Mouse (Mus musculus): ENCODE results near the gene Abca1. TPM values are rescaled to one million over a fixed set of nuclear protein-coding genes. Genes with fewer than 3 reads are reported as not detected.
A peak's percentile ranks its signal among the peaks of the same experiment; 100 is the strongest.

Gene Abca1
- polyA plus RNA-seq, 1 experiment from 2014 or later, result 16.9 TPM

GRCm38 (mm10) chr4:53082451-53082850 is 77.2 kb downstream of the Abca1 start:
- no peaks in the 10 kb centered on the region for H3K4me1 ChIP-seq (ENCODE audit: control insufficient read depth, insufficient read depth, low read length)
- no peak overlapping the region for H3K4me2 ChIP-seq (ENCODE audit: low read length)
- no peaks in the 10 kb centered on the region; the same call in 1 of the 2 replicates for H3K36me3 ChIP-seq (ENCODE audit: control insufficient read depth, insufficient read depth, low read length)
- no peak overlapping the region for H3K27ac ChIP-seq (replicated peaks; ENCODE audit: low read depth, low read length)
- DNase-seq (no peak), ATAC-seq (ENCODE audit: low FRiP score, low TSS enrichment) (no peak)
- no peaks in the 10 kb centered on the region for H3K9me3 ChIP-seq (ENCODE audit: control insufficient read depth, low read length)
- 91% methylated on average over 7 of the region's 7 CpGs for WGBS
- no peak overlapping the region for H3K4me3 ChIP-seq (replicated peaks; ENCODE audit: low read depth, low read length)
- no peaks in the 10 kb centered on the region for H3K27me3 ChIP-seq (ENCODE audit: control insufficient read depth, insufficient read depth, low read length)
- H3K9ac ChIP-seq (replicated peaks; ENCODE audit: low read length), result no peak overlapping the region

DNA sequence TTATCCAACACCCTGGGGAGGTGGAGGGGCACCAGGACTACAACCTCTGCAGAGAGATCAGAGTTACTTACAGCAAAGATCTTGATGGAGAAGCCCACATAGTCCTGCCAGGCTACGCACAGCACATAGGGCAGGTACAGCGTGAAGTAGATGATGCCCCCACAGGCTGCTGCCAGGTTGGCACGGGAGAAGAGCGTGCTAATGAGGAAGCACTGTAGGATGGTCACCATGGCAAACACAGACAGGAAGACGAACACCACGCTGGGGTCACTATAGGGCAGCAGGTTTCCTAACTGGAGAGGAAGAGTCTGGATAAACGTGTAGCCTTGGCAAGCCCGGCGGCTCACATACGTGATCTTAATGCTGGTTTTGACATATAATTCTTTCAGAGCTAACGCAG is 77.8 kb downstream of the Abca1 start:
- ATAC-seq (ENCODE audit: low FRiP score, low TSS enrichment) (no peak), DNase-seq (no peak)
- Histone ChIP-seq H3K9me3 (ENCODE audit: control insufficient read depth, low read length) (no peaks in the 10 kb centered on the region), H3K4me3 (replicated peaks; ENCODE audit: low read depth, low read length) (no peak overlapping the region), H3K4me1 (ENCODE audit: control insufficient read depth, insufficient read depth, low read length) (no peaks in the 10 kb centered on the region), H3K36me3 (ENCODE audit: control insufficient read depth, insufficient read depth, low read length) (no peaks in the 10 kb centered on the region; the same call in none of the 2 replicates), H3K27me3 (ENCODE audit: control insufficient read depth, insufficient read depth, low read length) (no peaks in the 10 kb centered on the region), H3K27ac (replicated peaks; ENCODE audit: low read depth, low read length) (no peak overlapping the region), H3K4me2 (ENCODE audit: low read length) (no peak overlapping the region), H3K9ac (replicated peaks; ENCODE audit: low read length) (no peak overlapping the region)
- WGBS, result 95% methylated on average over 11 of the region's 11 CpGs

- no peak overlapping the region for H3K27ac ChIP-seq (replicated peaks; ENCODE audit: low read depth, low read length)
- H3K9me3 ChIP-seq (ENCODE audit: control insufficient read depth, low read length), result no peaks in the 10 kb centered on the region
- H3K9ac ChIP-seq (replicated peaks; ENCODE audit: low read length), result no peak overlapping the region
- no peaks in the 10 kb centered on the region for H3K27me3 ChIP-seq (ENCODE audit: control insufficient read depth, insufficient read depth, low read length)
- no peak overlapping the region for H3K4me2 ChIP-seq (ENCODE audit: low read length)
- 89% methylated on average over 3 of the region's 3 CpGs for WGBS
- no peaks in the 10 kb centered on the region for H3K4me1 ChIP-seq (ENCODE audit: control insufficient read depth, insufficient read depth, low read length)
- DNase-seq, result no peak
- H3K36me3 ChIP-seq (ENCODE audit: control insufficient read depth, insufficient read depth, low read length), result peaks cover 6% of the 10 kb centered on the region
- H3K4me3 ChIP-seq (replicated peaks; ENCODE audit: low read depth, low read length), result no peak overlapping the region
- no peak for ATAC-seq (ENCODE audit: low FRiP score, low TSS enrichment)
These were observed 79.4 kb downstream of the Abca1 start for GRCm38 (mm10) chr4:53080290-53080689.

DNA sequence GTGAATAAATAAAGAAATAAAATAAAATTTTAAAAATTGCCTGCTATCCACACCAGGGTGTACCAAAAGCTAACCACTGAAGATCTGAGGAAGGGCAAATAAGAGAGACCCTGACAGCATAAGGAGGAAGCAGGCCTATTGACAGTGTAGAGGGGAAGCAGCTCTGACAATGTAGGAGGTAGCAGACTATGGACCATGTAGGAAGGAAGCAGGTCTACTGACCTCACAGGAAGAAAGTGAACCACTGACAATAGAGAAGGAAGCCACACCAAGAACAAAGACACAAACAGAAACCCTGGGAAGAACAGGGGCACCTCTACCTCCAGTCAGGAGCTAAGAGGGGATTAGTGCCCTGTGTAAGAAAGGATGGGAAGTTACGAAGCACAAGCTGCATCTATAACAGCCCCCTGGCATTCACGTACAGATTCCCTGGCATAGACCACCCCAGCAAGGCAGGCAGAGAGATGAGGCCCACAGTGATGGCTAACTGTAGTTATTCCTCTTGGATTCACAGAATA is 80.8 kb downstream of the Abca1 start:
- no peak overlapping the region for H3K4me2 ChIP-seq (ENCODE audit: low read length)
- no peaks in the 10 kb centered on the region for H3K4me1 ChIP-seq (ENCODE audit: control insufficient read depth, insufficient read depth, low read length)
- 62% methylated on average over 2 of the region's 2 CpGs for WGBS
- no peak overlapping the region for H3K9ac ChIP-seq (replicated peaks; ENCODE audit: low read length)
- no peaks in the 10 kb centered on the region for H3K27me3 ChIP-seq (ENCODE audit: control insufficient read depth, insufficient read depth, low read length)
- no peak overlapping the region for H3K27ac ChIP-seq (replicated peaks; ENCODE audit: low read depth, low read length)
- H3K9me3 ChIP-seq (ENCODE audit: control insufficient read depth, low read length), result no peaks in the 10 kb centered on the region
- peaks cover 10% of the 10 kb centered on the region for H3K36me3 ChIP-seq (ENCODE audit: control insufficient read depth, insufficient read depth, low read length)
- ATAC-seq (ENCODE audit: low FRiP score, low TSS enrichment) (no peak), DNase-seq (no peak)
- H3K4me3 ChIP-seq (replicated peaks; ENCODE audit: low read depth, low read length), result no peak overlapping the region

- Histone ChIP-seq H3K4me2 (ENCODE audit: low read length) (no peak overlapping the region), H3K4me1 (ENCODE audit: control insufficient read depth, insufficient read depth, low read length) (no peaks in the 10 kb centered on the region), H3K36me3 (ENCODE audit: control insufficient read depth, insufficient read depth, low read length) (peaks cover 13% of the 10 kb centered on the region; the same call in 1 of the 2 replicates), H3K4me3 (replicated peaks; ENCODE audit: low read depth, low read length) (no peak overlapping the region), H3K27ac (replicated peaks; ENCODE audit: low read depth, low read length) (no peak overlapping the region), H3K9me3 (ENCODE audit: control insufficient read depth, low read length) (no peaks in the 10 kb centered on the region), H3K27me3 (ENCODE audit: control insufficient read depth, insufficient read depth, low read length) (no peaks in the 10 kb centered on the region), H3K9ac (replicated peaks; ENCODE audit: low read length) (no peak overlapping the region)
- no peak for ATAC-seq (ENCODE audit: low FRiP score, low TSS enrichment)
- DNase-seq, result no peak
- WGBS, result 90% methylated on average over 4 of the region's 4 CpGs
These were observed 82.8 kb downstream of the Abca1 start for GRCm38 (mm10) chr4:53076788-53077350.

DNA sequence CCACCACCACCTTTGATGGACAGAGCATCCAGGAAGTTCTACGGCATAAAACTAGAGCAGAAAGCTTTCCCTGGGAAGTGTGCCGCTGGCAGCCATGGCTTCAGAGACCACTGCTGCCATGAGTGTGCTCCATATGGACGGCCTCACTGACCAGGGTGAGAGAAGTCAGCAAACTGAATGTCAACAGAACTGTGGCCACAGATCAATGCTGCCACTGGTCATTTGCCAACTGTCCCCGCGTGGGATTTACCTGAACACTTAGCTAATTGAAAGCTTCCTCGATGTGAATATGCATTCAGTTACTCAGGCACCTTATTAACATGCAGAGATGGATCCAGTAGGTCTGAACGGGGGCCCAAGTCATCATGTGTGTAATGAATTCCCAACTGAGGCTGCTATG is 86.7 kb downstream of the Abca1 start:
- Histone ChIP-seq H3K9me3 (ENCODE audit: control insufficient read depth, low read length) (no peaks in the 10 kb centered on the region), H3K4me3 (replicated peaks; ENCODE audit: low read depth, low read length) (no peak overlapping the region), H3K27ac (replicated peaks; ENCODE audit: low read depth, low read length) (no peak overlapping the region), H3K9ac (replicated peaks; ENCODE audit: low read length) (no peak overlapping the region), H3K27me3 (ENCODE audit: control insufficient read depth, insufficient read depth, low read length) (no peaks in the 10 kb centered on the region), H3K4me2 (ENCODE audit: low read length) (no peak overlapping the region), H3K36me3 (ENCODE audit: control insufficient read depth, insufficient read depth, low read length) (peaks cover 13% of the 10 kb centered on the region; the same call in 1 of the 2 replicates), H3K4me1 (ENCODE audit: control insufficient read depth, insufficient read depth, low read length) (no peaks in the 10 kb centered on the region)
- WGBS, result 93% methylated on average over 7 of the region's 7 CpGs
- DNase-seq (no peak), ATAC-seq (ENCODE audit: low FRiP score, low TSS enrichment) (no peak)

DNA sequence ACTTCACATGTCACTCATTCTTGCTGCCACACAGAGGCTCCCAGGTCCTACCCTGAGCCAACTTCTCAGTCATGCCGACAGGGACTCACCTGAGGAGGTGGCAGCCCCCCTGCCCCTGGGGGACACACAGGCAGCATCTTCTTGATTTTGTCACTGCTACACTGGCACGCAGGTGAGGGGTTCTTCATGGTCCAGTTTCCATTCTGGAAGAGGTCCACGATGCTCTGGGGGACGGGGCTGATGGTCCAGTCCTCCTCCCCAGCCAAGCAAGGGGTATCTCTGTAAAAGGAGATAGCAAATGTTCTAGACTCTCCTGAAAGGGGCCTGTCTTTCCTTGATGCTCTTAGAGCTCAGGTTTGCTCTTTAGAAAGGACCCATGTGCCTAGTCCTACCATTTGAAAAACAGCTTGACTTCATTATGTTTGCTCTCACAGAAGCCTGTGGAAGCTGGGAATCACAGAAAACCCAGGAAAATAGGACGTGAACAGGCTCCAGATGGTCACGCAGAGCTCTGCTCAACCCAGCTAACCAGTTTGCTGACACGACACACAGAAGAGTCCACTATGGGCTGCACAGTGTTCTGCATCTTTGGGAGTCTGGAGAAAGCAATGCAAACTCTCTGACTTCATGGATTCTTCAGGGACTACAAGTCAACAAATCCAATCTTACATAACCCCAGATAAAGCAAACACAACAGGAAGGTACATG is 97.2 kb downstream of the Abca1 start:
- Histone ChIP-seq H3K27ac (replicated peaks; ENCODE audit: low read depth, low read length) (no peak overlapping the region), H3K4me3 (replicated peaks; ENCODE audit: low read depth, low read length) (no peak overlapping the region), H3K9me3 (ENCODE audit: control insufficient read depth, low read length) (no peaks in the 10 kb centered on the region), H3K27me3 (ENCODE audit: control insufficient read depth, insufficient read depth, low read length) (no peaks in the 10 kb centered on the region), H3K9ac (replicated peaks; ENCODE audit: low read length) (no peak overlapping the region), H3K4me2 (ENCODE audit: low read length) (no peak overlapping the region), H3K36me3 (ENCODE audit: control insufficient read depth, insufficient read depth, low read length) (0 out of 2 replicates have a peak, but pooled peaks cover 10% of the 10 kb centered on the region), H3K4me1 (ENCODE audit: control insufficient read depth, insufficient read depth, low read length) (no peaks in the 10 kb centered on the region)
- ATAC-seq (ENCODE audit: low FRiP score, low TSS enrichment) (no peak), DNase-seq (no peak)
- WGBS, result 91% methylated on average over 7 of the region's 7 CpGs

GRCm38 (mm10) chr4:53046238-53047022 is 113.3 kb downstream of the Abca1 start:
- H3K27ac ChIP-seq (replicated peaks; ENCODE audit: low read depth, low read length), result peak overlapping the region; percentile 37; the same call in 1 of the 2 replicates
- H3K36me3 ChIP-seq (ENCODE audit: control insufficient read depth, insufficient read depth, low read length), result 0 out of 2 replicates have a peak, but pooled peaks cover 3% of the 10 kb centered on the region
- no peaks in the 10 kb centered on the region for H3K27me3 ChIP-seq (ENCODE audit: control insufficient read depth, insufficient read depth, low read length)
- H3K4me2 ChIP-seq (ENCODE audit: low read length), result no peak overlapping the region
- 48% methylated on average over 9 of the region's 9 CpGs for WGBS
- H3K4me3 ChIP-seq (replicated peaks; ENCODE audit: low read depth, low read length), result no peak overlapping the region
- H3K4me1 ChIP-seq (ENCODE audit: control insufficient read depth, insufficient read depth, low read length), result 0 out of 2 replicates have a peak, but pooled peaks cover 4% of the 10 kb centered on the region
- no peaks in the 10 kb centered on the region; the same call in 1 of the 2 replicates for H3K9me3 ChIP-seq (ENCODE audit: control insufficient read depth, low read length)
- DNase-seq, result peak; percentile 31
- ATAC-seq (ENCODE audit: low FRiP score, low TSS enrichment), result no peak
- no peak overlapping the region for H3K9ac ChIP-seq (replicated peaks; ENCODE audit: low read length)
